Mouse (Mus musculus) limb, embryonic 12.5 days (tissue): ENCODE measurements around the gene Srsf7. TPM values are rescaled to one million over a fixed set of nuclear protein-coding genes. Genes with fewer than 3 reads are reported as not detected.
"Not testable (repeated sequence)": the region's sequence is repeated elsewhere in the genome, so short reads cannot be mapped to it uniquely, and the experiment has no call there.

Experiments
- ATAC-seq: fragments of 200-750 bp; cut with Nextera tagmentation; 2 replicates; pipeline ENCODE4 v1.8.0; 2017; ENCODE audit warnings: low read depth, moderate TSS enrichment; ENCODE audit not compliant: insufficient number of reproducible peaks, insufficient read depth, low FRiP score, low TSS enrichment
- H3K27ac ChIP-seq: fragments of 300-500 bp; sonication (generic); 2 replicates; pipeline ENCODE4 v1.5.1; 2016; ENCODE audit warnings: mild to moderate bottlenecking, moderate library complexity
- H3K27me3 ChIP-seq: fragments of 300-500 bp; sonication (generic); 2 replicates; pipeline ENCODE4 v1.6.1; 2016; ENCODE audit warnings: mild to moderate bottlenecking, moderate library complexity
- H3K36me3 ChIP-seq: fragments of 300-500 bp; sonication (generic); 2 replicates; pipeline ENCODE4 v1.6.1; 2016; ENCODE audit warnings: mild to moderate bottlenecking, moderate library complexity
- H3K4me1 ChIP-seq: fragments of 300-500 bp; sonication (generic); replicated peaks from 2 replicates; pipeline ENCODE4 v1.6.1; 2016
- H3K4me2 ChIP-seq: fragments of 300-500 bp; sonication (generic); 2 replicates; pipeline ENCODE4 v1.6.1; 2016; ENCODE audit warnings: mild to moderate bottlenecking, moderate library complexity
- H3K4me3 ChIP-seq: fragments of 300-500 bp; sonication (generic); replicated peaks from 2 replicates; pipeline ENCODE4 v1.5.1; 2016; ENCODE audit warnings: mild to moderate bottlenecking
- H3K9ac ChIP-seq: fragments of 300-500 bp; sonication (generic); replicated peaks from 2 replicates; pipeline ENCODE4 v1.6.1; 2016; ENCODE audit warnings: mild to moderate bottlenecking, moderate library complexity
- H3K9me3 ChIP-seq: fragments of 300-500 bp; sonication (generic); 2 replicates; pipeline ENCODE4 v1.6.1; 2016; ENCODE audit warnings: mild to moderate bottlenecking, moderate library complexity
- WGBS: fragments of 180-500 bp; shearing (Covaris S2); methylation state at CpG from one replicate; pipeline ENCODE4 v1.1.7; 2016; 5-methylcytosine and 5-hydroxymethylcytosine counted together
- polyA plus RNA-seq: library from polyadenylated mRNA; unstranded; fragments of >200 nt; fragmentation: Nextera tagmentation; extraction: Ambion mirVana; gene quantifications from 2 replicates; pipeline ENCODE4 v1.2.1, GENCODE M21; 2016

The Srsf7 gene
- polyA plus RNA-seq, 1 experiment from 2014 or later, result 852 TPM

DNA sequence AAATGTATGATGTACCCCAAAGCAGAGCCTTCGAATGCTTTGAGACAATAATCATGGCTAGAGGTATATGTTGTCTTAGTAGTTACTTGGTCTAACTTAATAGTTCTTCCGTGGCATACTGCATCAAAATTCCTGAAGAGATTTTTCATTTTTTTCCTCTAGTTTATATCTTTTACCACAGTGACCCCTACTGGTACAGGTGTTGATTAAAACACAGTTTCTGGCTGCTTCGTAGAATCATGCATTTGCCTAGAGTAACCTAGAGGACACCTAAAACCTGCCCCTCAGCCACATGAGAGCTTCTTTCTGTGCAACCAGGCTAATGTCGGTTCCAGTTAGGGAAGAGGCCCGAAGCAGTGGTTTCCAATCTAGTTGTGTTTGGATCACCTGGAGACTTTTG, 14.0 kb downstream of the Srsf7 start:
- peaks cover 9% of the 10 kb centered on the region for H3K4me1 ChIP-seq
- H3K9ac ChIP-seq, result no peak overlapping the region
- no peak overlapping the region for H3K4me2 ChIP-seq
- H3K36me3 ChIP-seq, result peaks cover 30% of the 10 kb centered on the region
- H3K27ac ChIP-seq, result no peak overlapping the region
- no peak overlapping the region for H3K4me3 ChIP-seq
- no peak for ATAC-seq
- no peaks in the 10 kb centered on the region for H3K27me3 ChIP-seq
- H3K9me3 ChIP-seq, result no peaks in the 10 kb centered on the region
- WGBS, result 67% methylated on average over 5 of the region's 5 CpGs

DNA sequence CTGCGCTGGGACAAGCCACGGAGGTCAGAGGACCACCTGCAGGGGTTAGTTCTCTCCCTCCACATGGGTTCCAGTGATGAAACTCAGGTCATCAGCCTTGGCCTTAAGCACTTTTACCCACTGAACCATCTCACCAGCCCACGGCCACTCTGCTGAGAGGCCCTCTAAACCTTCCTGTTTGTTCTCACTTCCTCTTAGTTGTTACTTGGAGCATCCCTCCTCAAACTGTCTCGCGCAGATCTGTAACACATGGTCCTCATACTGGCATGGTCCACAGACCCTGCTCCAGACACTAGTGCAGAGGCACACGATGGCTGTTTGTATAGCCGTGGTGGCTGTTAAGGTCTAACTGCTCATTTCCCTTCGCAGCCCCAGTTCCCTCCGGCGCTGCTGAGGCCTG, 23.5 kb downstream of the Srsf7 start:
- whole genome bisulfite sequencing, result 83% methylated on average over 10 of the region's 10 CpGs
- no peaks in the 10 kb centered on the region for H3K9me3 ChIP-seq
- H3K4me2 ChIP-seq, result no peak overlapping the region
- ATAC-seq, result no peak
- H3K4me1 ChIP-seq, result no peaks in the 10 kb centered on the region
- H3K27ac ChIP-seq, result no peak overlapping the region
- no peak overlapping the region for H3K9ac ChIP-seq
- H3K27me3 ChIP-seq, result no peaks in the 10 kb centered on the region
- H3K4me3 ChIP-seq, result no peak overlapping the region
- H3K36me3 ChIP-seq, result no peaks in the 10 kb centered on the region

DNA sequence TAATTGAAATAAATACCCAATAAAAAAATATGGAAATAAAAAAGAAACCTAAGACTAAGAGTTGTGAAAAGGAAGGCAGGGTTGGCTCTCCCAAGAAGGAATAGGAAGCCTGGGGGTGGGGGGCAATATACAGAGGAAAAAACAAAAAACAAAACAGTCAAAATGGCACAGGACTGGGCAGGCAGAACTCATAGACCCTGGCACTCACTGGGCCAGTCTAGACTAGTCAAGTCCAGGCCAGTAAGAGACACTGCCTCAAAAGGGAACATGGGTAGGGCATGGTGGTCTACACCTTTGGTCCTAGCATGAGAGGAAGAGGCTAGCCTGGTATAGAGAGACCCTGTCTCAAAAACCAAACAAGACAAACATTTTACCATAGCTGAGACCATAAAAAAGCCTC, 26.6 kb downstream of the Srsf7 start:
- H3K9ac ChIP-seq, result no peak overlapping the region
- ATAC-seq, result peak; percentile 46
- H3K27ac ChIP-seq, result no peak overlapping the region
- no peaks in the 10 kb centered on the region for H3K4me1 ChIP-seq
- no peaks in the 10 kb centered on the region for H3K27me3 ChIP-seq
- H3K9me3 ChIP-seq, result no peaks in the 10 kb centered on the region
- H3K36me3 ChIP-seq, result no peaks in the 10 kb centered on the region
- no peak overlapping the region for H3K4me2 ChIP-seq
- H3K4me3 ChIP-seq, result no peak overlapping the region

DNA sequence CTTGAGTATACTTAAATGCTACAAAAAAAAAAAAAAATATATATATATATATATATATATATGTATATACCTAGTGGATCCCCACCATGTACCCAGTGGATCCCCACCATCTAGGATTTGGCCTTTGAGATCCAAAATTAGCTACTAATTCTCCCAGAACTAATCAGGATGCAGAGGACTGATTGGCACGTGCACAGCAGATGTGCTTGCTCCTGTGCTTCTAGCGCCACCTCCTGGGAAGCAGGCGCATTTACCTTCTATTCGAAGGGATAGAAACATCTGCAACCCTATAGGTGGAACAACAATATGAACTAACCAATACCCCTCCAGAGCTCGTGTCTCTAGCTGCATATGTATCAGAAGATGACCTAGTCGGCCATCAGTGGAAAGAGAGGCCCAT, 27.1 kb downstream of the Srsf7 start:
- H3K9ac ChIP-seq, result no peak overlapping the region
- no peaks in the 10 kb centered on the region for H3K9me3 ChIP-seq
- ATAC-seq, result 0 out of 2 replicates have a peak, but pooled peaks have one; percentile 60
- no peak overlapping the region for H3K4me2 ChIP-seq
- no peak overlapping the region for H3K27ac ChIP-seq
- 0 out of 2 replicates have a peak, but pooled peaks cover 1% of the 10 kb centered on the region for H3K4me1 ChIP-seq
- H3K27me3 ChIP-seq, result no peaks in the 10 kb centered on the region
- no peaks in the 10 kb centered on the region for H3K36me3 ChIP-seq
- WGBS, result under 1% methylated on average over 6 of the region's 6 CpGs
- no peak overlapping the region for H3K4me3 ChIP-seq

DNA sequence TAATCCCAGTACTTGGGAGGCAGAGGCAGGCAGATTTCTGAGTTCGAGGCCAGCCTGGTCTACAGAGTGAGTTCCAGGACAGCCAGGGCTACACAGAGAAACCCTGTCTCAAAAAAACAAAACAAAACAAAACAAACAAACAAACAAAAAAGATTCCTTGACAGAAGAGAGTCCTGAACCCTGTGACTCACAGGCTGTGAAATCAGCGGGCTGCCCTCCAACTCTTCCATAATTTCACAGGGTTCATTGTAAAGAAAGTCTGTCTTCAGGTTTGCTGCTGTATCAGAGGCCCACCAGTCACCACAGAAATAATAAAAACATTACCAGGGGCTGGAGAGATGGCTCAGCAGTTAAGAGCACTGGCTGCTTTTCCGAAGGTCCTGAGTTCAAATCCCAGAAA, 28.3 kb downstream of the Srsf7 start:
- 92% methylated on average over 3 of the region's 3 CpGs for WGBS
- H3K4me3 ChIP-seq, H3K36me3 ChIP-seq, H3K9ac ChIP-seq, ATAC-seq, H3K27me3 ChIP-seq, H3K27ac ChIP-seq, H3K4me2 ChIP-seq, H3K4me1 ChIP-seq, H3K9me3 ChIP-seq: not testable (repeated sequence)

DNA sequence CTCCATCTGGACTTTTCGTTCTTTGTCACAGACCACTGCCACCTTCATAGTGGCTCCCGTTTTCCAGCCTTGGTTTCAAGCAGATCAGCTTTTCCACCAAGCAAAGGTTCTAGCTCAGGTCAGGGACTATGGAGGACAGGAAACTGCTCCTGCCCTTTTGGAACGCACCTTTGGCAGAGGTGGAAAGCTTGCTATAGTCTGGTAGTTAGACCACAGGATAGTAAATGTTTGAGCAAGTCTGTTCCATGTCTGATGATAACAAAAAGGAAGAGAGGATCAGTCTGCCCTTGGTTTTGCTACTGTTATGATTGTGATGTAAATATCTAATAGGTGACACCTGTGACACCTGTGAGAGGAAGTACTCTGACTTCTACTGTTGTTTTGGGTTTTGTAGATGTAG, 31.1 kb downstream of the Srsf7 start:
- Histone ChIP-seq H3K27ac (no peak overlapping the region), H3K27me3 (no peaks in the 10 kb centered on the region), H3K4me3 (no peak overlapping the region), H3K4me2 (no peak overlapping the region), H3K9ac (no peak overlapping the region), H3K9me3 (no peaks in the 10 kb centered on the region), H3K4me1 (0 out of 2 replicates have a peak, but pooled peaks cover 7% of the 10 kb centered on the region), H3K36me3 (no peaks in the 10 kb centered on the region)
- WGBS, result 89% methylated on average over 3 of the region's 3 CpGs
- no peak for ATAC-seq

DNA sequence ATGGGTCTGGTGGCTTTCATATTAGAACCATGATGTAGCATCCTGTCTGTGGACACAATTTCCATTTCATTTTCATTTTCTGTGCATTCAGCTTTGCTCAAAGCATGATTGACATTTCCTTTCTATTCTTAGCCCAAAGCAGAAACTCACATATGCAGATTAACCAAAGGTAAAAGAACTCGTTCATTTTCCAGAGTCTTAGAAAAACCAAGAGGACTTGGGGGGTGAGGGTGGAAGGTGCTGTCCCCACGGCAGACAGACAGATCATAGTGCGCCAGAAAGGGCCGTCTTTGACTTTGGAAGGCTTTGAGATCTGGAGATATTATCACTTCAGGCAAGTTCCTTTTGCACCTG, 31.7 kb downstream of the Srsf7 start:
- Histone ChIP-seq H3K36me3 (no peaks in the 10 kb centered on the region), H3K4me3 (no peak overlapping the region), H3K9ac (no peak overlapping the region), H3K9me3 (no peaks in the 10 kb centered on the region), H3K4me1 (0 out of 2 replicates have a peak, but pooled peaks cover 7% of the 10 kb centered on the region), H3K27me3 (no peaks in the 10 kb centered on the region), H3K4me2 (no peak overlapping the region), H3K27ac (no peak overlapping the region)
- 86% methylated on average over 4 of the region's 4 CpGs for WGBS
- no peak for ATAC-seq

DNA sequence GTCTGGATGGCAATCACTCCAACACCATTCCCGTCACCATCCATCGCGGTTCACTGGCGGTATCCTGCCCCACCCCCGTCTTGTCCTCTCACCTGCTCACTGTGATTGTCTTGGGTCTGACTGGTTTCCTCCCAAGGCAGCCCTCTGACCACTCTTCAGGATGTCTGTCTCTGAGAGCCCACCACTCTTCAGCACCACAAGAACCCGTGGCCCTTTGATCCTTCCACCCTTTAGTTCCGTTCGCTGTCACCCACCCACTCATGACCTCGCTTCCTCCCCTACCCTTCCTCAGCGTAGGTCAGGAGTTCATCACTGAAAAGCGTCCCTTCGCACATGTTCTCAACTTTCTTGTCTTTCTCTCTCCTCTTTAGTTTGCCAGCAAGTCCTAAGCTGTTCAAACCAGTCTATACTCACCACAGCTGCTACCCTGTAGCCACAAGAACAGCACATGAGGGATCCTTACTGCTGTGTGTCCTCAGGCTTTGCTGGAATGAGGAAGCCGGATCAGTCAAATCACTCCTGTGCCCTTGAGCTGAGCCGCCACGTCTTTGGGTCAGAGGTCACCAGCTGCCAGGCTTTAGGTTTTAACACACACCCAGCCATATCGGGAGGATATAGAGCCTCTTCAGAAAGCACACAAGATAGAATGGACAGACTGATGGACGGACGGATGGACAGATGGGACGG, 32.3 kb downstream of the Srsf7 start:
- no peak overlapping the region for H3K27ac ChIP-seq
- WGBS, result 73% methylated on average over 19 of the region's 19 CpGs
- H3K27me3 ChIP-seq, result no peaks in the 10 kb centered on the region
- no peak overlapping the region for H3K9ac ChIP-seq
- H3K9me3 ChIP-seq, result no peaks in the 10 kb centered on the region
- 0 out of 2 replicates have a peak, but pooled peaks cover 7% of the 10 kb centered on the region for H3K4me1 ChIP-seq
- H3K4me3 ChIP-seq, result no peak overlapping the region
- no peaks in the 10 kb centered on the region for H3K36me3 ChIP-seq
- peak; percentile 45; the same call in 1 of the 2 replicates for ATAC-seq
- H3K4me2 ChIP-seq, result no peak overlapping the region

DNA sequence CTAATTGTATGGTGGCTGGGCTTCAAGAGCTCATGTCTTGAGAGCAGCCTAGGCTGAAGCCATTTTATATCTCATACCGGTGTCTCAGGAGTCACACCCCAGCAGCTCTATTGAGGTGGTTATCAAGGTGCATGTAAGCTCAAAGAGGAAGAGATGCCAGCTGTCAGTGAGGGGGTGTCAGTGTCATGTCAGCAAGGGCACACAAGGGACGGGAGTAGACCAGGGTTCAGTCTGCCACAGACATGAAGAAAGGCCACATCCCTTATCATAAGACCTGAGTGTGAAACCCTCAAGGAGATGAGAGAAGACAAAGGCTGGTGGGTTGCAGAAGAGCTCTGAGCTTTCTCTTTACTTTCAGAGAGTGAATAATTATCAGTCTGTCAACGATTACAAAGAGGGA, 33.0 kb downstream of the Srsf7 start:
- Histone ChIP-seq H3K9me3 (no peaks in the 10 kb centered on the region), H3K4me1 (peaks cover 10% of the 10 kb centered on the region; the same call in 1 of the 2 replicates), H3K9ac (no peak overlapping the region), H3K27ac (no peak overlapping the region), H3K4me3 (no peak overlapping the region), H3K36me3 (no peaks in the 10 kb centered on the region), H3K4me2 (no peak overlapping the region), H3K27me3 (no peaks in the 10 kb centered on the region)
- no peak for ATAC-seq
- WGBS, result 90% methylated on average over 3 of the region's 3 CpGs

DNA sequence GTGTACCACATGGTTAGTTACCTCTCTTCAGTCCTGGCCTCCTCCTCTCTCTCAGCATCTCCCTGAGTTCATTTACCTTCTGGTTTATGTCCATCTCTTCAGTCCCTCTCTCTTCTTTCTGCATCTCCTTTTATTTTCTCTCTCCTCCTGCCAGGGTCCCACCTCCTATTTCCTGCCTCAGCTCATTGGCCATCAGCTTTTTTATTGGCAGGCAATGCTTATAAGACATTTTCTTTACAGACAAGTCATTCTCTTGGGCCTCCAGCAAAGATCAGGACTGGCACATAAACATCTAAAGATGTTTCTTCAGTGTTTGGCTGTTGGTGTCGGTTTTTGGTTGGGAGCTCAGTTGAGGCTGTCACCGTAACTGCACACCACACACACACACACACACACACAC, 33.4 kb downstream of the Srsf7 start:
- Histone ChIP-seq H3K27ac (no peak overlapping the region), H3K9me3 (no peaks in the 10 kb centered on the region), H3K27me3 (no peaks in the 10 kb centered on the region), H3K4me1 (peaks cover 14% of the 10 kb centered on the region), H3K9ac (no peak overlapping the region), H3K4me2 (no peak overlapping the region), H3K36me3 (no peaks in the 10 kb centered on the region), H3K4me3 (no peak overlapping the region)
- ATAC-seq, result no peak
- WGBS, result 79% methylated on average over 2 of the region's 2 CpGs

DNA sequence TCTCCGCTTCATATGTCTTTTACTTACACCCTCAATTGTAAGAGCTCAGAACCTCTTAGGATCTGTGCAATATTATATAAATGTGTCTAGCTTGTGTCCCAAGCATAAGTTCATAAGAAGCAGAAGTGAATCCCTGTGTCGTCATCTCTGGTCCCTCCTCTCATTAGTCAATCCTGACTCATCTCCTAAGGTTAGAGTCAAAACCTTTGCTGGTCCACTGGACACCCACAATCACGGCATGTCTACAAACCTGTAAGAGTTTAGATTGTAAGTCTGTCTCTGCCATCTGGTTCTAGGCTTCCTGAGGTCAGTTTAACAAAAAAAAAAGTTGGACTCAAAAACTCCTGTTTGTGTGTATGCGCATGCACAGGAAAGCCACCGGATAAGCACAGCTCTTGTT, 34.3 kb downstream of the Srsf7 start:
- H3K4me1 ChIP-seq, result peaks cover 23% of the 10 kb centered on the region
- 88% methylated on average over 5 of the region's 5 CpGs for WGBS
- ATAC-seq, result no peak
- no peaks in the 10 kb centered on the region for H3K27me3 ChIP-seq
- no peaks in the 10 kb centered on the region for H3K36me3 ChIP-seq
- no peak overlapping the region for H3K4me2 ChIP-seq
- H3K4me3 ChIP-seq, result no peak overlapping the region
- H3K27ac ChIP-seq, result no peak overlapping the region
- no peak overlapping the region for H3K9ac ChIP-seq
- no peaks in the 10 kb centered on the region for H3K9me3 ChIP-seq

DNA sequence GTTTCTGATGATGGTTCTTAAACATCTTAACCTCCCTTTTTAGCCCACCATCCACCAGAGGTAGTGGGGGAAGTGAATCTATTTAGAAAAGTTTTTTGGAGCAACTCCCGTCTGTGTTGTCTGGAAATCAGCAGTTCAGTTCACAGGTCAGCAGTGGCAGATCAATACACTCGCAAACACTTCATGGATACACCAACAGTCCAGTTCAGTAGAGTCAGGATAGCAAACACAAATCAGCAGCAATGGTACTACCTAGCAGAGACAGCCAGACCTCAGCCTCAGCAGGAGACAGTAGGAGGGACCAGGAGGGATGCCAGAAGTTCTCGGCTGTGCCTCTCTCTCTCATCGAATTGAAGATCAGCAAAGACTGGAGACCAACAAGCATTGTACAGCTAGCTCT, 35.2 kb downstream of the Srsf7 start:
- no peak overlapping the region for H3K4me3 ChIP-seq
- no peaks in the 10 kb centered on the region for H3K27me3 ChIP-seq
- H3K9me3 ChIP-seq, result no peaks in the 10 kb centered on the region
- peaks cover 29% of the 10 kb centered on the region for H3K4me1 ChIP-seq
- no peak overlapping the region for H3K4me2 ChIP-seq
- no peak overlapping the region for H3K27ac ChIP-seq
- 88% methylated on average over 4 of the region's 4 CpGs for WGBS
- no peaks in the 10 kb centered on the region for H3K36me3 ChIP-seq
- H3K9ac ChIP-seq, result no peak overlapping the region
- ATAC-seq, result no peak
